Mouse (Mus musculus) kidney, postnatal 36 days (tissue): ENCODE data around the gene Large2.

Experiments
- DNase-seq, 2 experiments: peaks; one replicate each; pipeline ENCODE4 v3.0.0; 2021 to 2022; ENCODE audit warnings: mixed read lengths in 2 of 2

Large2 gene

GRCm38 (mm10) chr2:92371971-92372690, 2.5 kb downstream of the Large2 start:
- DNase-seq = peak; percentile 38

DNA sequence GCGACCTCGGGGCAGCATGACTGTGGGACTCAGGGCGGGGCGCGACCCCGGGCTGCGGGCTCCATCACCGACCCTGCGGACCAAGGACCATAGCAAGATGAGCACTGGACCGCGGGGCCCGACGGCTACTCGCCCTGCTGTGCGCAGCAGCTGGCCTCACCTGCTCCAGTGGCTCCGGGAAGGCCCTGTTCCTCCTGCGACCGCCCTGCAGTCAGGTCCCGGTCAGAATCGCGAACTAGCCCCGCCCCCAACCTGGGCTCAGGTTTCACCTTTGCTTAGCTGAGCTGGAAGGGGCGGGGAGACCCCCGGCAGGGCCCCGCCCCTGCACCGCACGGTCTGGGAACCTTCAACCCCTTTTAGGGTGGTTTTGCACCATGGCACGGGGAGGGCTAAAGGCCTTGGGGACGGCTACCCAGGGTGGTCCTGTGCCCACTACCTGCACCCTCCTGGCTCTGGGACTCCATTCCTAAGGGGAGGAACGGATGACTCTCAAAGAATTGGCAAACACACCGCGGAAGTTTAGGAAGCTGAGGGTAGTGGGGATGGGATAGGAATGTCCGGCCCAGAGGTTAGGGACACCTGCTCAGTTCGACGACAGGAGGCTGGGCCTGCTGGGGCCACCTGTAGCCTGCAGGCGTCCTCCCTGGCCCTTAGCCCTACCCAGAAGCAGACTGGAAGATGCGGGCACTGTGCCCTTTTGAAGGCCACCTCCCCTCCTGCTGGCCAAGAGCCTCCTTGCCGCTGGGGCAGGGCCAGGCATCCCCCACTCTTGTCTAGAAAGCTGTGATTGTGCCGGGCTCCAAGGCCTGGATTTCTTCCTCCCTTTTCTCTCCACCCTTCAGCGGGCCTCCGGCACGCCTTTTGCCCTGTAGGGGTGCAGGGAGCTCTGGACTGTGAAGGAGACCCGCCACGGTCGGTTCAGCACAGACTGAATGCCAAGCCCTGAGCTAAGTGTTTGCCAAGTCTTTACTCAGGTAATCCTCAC, 3.6 kb downstream of the Large2 start:
- DNase-seq = peak; percentile 96 to 97

GRCm38 (mm10) chr2:92370375-92370774, 4.3 kb downstream of the Large2 start:
- DNase-seq = peak in 1 of 2 experiments; percentile 36

DNA sequence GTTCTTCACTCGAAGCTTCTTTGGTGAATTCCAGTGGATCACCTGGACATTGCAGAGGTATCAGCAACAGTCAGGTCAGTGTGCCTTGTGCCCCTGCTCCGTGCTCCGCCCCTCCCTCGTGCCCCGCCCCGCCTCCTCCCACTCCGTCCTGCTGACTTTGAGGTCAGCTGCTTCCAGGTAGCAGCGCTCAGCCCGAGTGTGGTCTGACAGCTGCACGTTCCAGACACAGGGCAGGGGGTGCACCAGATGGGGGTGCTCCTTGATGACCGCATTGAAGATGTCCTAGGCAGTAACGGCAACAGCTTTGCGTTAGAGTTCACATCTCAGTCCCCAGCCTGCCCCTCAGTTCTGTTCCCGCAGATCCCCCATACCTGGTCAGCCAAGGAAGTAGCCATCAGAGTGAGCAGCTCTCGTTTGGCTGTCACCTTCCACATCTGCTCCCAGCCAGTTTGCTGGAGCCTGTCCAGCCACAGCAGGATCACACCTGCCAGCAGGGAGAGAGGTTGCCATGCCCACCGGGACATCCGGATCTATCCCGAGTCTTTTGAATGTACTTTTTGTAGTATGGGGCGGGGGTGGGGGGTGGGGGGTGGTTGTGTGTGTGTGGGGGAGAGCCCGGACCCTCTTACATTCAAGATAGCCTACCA, 7.2 kb downstream of the Large2 start:
- DNase-seq = peak; percentile 49 to 74

DNA sequence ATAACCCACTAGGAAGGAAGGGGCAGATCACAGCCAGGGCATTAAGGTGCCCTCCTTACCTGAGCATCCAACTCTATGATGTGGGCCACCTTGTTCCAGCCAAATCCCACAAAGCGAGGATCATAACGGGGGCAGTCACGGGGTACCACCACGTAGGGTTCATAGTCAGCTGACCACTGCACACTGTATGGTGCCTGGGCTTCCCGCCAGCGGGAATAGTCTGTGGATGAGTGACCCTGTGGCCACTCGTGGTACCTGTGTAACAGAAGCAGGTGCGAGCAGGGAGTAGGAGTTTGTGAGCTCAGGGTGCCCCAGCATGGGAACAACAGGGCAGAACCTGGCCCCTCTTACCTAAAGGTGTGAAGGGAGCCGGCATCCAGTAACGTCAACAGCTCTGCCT, 9.1 kb downstream of the Large2 start:
- DNase-seq = no peak

DNA sequence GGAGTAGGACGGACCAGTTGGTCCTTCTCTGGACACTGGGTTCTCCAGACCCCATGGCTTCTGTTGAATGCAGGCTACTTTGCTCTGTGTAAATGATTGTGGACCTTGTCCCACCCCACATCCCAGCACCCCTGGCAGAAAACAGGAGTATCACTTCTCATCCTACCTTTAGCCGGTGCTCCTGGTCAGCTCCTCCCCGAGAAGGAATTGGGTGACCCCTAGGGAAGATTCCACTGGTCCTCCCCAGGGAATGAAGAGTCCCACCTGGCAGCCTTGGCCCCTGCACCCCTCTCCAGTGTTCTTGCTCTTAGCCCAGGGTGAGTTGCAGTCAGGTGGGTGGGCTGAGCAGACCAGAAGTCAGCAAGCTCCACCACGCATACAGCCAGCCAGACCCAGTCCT, 10.6 kb downstream of the Large2 start:
- no peak for DNase-seq

GRCm38 (mm10) chr2:92362571-92363228, 12.0 kb downstream of the Large2 start:
- no peak for DNase-seq

- DNase-seq = no peak
Measured at GRCm38 (mm10) chr2:92361795-92362194, 12.9 kb downstream of the Large2 start.

GRCm38 (mm10) chr2:92360893-92361292, 13.8 kb downstream of the Large2 start:
- peak in 1 of 2 experiments; percentile 54 for DNase-seq

DNA sequence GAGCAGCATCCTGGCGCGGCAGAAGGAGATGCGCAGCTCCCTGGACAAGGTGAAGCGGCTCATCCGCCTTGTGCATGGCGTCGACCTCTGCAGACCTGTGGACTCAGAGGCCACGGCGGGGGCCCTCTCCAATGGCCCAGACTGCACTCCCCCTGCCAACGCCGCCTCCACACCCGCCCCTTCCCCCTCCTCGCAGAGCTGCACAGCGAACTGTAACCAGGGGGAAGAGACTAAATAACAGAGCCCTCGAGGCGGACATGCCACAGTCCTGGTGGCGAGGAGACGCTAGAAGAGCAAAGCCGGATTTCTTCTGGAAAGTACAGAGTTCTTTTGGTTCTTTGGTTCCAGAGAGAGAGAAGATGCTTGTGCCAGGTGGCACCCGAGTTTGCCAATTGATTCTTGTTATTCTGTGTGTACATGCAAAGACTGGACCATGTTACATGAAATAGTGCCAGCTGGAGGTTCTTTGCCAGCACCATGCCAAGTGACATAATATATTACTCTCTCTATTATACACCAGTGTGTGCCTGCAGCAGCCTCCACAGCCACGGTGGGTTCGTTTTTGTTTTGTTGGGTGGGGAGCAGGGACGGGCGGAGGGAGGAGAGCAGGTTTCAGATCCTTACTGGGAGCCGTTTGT, 14.4 kb downstream of the Large2 start:
- DNase-seq = no peak

- DNase-seq = peak; percentile 74 to 83
Measured at GRCm38 (mm10) chr2:92359301-92359700, 15.4 kb downstream of the Large2 start.

GRCm38 (mm10) chr2:92354224-92354623, 20.4 kb downstream of the Large2 start:
- DNase-seq = peak; percentile 38 to 44

GRCm38 (mm10) chr2:92353402-92353801, 21.3 kb downstream of the Large2 start:
- DNase-seq = no peak

DNA sequence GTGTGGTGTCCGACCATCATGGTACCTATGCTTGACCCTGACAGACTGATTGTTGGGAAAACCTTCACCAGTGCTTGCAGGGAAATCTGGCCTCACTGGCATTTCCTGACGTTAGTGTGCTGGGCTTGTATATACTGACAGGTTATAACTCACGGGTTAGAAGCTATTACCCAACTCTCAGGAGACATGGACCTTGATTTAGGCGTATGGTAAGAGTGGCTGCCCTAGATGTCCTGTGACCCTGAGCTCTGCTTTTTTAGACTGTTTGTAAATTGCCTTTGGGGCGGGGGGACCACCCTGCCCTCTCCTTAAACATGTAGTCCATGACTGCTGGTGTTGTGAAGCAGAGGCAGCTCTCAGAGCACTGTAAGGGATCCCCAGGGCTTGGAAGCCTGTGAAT, 24.0 kb downstream of the Large2 start:
- no peak for DNase-seq

DNA sequence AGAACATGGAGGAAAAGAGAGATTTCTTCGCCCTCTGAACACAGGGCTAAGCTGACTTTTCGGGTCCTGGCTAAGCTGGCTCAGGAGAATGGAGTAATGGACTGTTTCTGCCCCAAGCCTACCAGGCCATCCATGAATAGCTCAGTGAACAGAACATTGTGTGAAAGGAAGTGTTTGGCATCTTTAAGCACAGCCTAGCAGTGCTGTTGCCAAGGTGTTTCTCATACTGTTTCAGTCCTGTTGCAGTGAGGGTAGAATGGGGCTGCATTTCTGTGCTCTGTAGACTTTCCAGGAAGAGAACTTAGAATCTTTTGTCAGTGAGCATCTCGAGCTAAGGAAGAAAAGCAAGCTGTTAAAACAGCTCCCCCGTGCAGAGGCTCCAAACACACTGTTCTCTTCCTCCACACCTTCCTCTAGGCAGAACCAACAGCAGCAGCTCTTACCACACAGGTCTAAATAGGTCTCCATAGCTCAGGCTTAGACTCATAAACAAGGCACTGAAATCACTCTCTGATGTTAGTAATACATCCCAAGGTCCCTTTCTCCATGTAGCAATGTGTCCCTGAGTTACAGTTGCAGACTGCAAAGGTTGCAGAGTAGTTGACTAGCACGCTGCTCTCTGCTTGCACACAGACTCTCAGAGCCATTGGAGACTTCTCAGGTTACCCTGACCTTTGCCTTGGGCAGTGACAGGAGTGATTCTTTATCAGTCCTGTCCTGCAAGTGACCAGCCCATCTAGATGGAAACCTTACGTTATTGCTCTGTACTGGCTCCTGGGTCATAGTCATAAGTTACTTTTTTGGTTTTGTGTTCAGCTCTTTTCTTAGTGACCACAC, 24.9 kb downstream of the Large2 start:
- DNase-seq = no peak

GRCm38 (mm10) chr2:92347191-92347590, 27.5 kb downstream of the Large2 start:
- DNase-seq = no peak

DNA sequence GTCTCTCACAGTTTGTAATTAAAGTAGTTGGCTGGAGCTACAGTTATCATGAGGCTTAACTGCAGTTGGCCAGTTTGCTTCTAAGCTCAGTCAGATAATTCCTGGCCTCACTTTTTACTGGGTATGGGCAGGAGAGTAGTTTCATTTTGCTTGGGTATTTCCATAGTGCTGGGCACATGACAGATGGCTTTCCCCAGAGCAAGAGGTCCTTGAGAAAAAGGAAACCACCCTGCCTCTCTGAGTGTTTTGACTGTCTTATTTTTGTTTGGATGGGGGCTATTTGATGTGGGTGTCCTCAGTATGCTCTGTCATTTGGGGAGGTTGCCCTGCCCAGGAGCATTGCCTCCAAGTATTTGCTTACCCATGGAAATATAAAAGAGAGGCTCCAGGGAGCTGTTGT, 32.3 kb downstream of the Large2 start:
- no peak for DNase-seq

- DNase-seq = no peak
Measured at GRCm38 (mm10) chr2:92331871-92332270, 42.8 kb downstream of the Large2 start.

DNA sequence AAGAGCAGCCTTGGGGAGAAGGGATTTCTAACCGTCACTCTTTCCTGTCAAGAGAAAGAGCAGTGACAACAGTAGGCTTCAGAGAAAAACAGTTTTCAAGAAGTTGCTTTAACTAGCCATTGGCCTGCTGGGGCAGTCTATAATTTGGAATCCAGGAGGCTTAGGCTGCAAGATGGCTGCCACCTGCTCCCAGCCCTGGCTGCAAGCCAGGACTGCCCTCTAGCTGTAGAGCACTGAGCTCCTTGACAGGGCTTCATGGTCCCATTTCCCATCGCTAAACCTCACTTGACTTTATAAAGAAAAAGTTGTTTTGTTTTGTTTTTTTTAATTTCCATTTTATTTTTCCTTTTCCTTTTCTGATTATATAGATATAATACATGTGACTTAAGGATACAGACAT, 43.3 kb downstream of the Large2 start:
- DNase-seq = peak in 1 of 2 experiments; percentile 43

DNA sequence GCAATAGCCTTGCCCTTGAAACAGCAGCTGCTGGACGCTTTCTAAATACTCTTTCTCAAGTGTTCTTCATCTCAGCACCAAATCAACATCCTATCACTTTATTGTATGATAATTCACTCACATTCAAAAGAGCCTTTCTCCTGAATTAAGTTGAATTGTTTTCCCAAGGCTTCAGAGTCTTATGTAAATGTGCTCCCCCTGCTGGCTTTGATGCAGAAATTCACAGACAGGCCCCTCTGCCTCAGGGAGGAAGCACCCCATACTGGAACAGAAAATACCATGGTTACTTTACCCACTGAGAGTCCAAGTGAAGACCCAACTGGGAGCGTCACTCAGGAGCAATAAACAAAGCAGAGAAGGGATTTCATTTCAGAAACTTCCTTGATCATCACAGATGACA, 43.8 kb downstream of the Large2 start:
- peak; percentile 37 to 50 for DNase-seq

DNA sequence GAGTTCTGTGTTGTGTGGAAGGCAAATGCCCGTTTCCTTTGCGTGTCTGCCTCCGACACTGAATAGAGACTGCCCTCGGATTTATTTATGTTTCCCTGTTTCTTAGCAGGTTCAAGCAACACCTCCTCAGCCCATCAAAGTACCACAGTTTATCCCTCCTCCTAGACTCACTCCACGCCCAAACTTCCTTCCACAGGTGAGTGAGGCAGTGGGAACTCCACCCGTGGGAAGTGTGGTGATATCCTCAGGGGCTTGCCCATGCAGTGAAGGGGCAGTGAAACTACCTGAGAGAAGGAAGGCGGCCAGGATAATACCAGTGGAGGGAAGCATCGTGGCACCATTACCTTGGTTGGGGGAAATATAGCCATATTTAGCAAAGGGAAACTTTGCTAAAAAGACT, 46.5 kb downstream of the Large2 start:
- no peak for DNase-seq
